Mouse (Mus musculus) hindbrain, embryonic 14.5 days (tissue): ENCODE results near the gene Vdac1. TPM values are rescaled to one million over a fixed set of nuclear protein-coding genes. Genes with fewer than 3 reads are reported as not detected.
A peak's percentile ranks its signal among the peaks of the same experiment; 100 is the strongest.

ENCODE experiments used
- ATAC-seq: fragments of 200-750 bp; cut with Nextera tagmentation; 2 replicates; pipeline ENCODE4 v1.8.0; 2017; ENCODE audit warnings: moderate number of reproducible peaks, mild to moderate bottlenecking, moderate TSS enrichment, moderate library complexity; ENCODE audit not compliant: low FRiP score
- DNase-seq: peaks from one replicate; pipeline ENCODE4 v3.0.0-alpha.2; 2015; ENCODE audit warnings: low spot score
- H3K27ac ChIP-seq: fragments of 300-500 bp; sonication (generic); 2 replicates; pipeline ENCODE4 v1.5.1; 2014; ENCODE audit warnings: mild to moderate bottlenecking, moderate library complexity
- H3K27me3 ChIP-seq: fragments of 300-500 bp; sonication (generic); 2 replicates; pipeline ENCODE4 v1.6.1; 2014; ENCODE audit warnings: mild to moderate bottlenecking, low read length, mixed read lengths; ENCODE audit not compliant: control insufficient read depth, insufficient read depth
- H3K36me3 ChIP-seq: fragments of 300-500 bp; sonication (generic); replicated peaks from 2 replicates; pipeline ENCODE4 v1.6.1; 2014; ENCODE audit not compliant: control insufficient read depth, insufficient read depth
- H3K4me1 ChIP-seq: fragments of 300-500 bp; sonication (generic); replicated peaks from 2 replicates; pipeline ENCODE4 v1.6.1; 2014; ENCODE audit warnings: antibody characterized with exemption, low read length, mixed read lengths; ENCODE audit not compliant: control insufficient read depth, insufficient read depth
- H3K4me2 ChIP-seq: fragments of 300-500 bp; sonication (generic); replicated peaks from 2 replicates; pipeline ENCODE4 v1.6.1; 2014; ENCODE audit warnings: mild to moderate bottlenecking, moderate library complexity
- H3K4me3 ChIP-seq: fragments of 300-500 bp; sonication (generic); replicated peaks from 2 replicates; pipeline ENCODE4 v1.5.1; 2014; ENCODE audit warnings: mild to moderate bottlenecking, low read length
- H3K9ac ChIP-seq: fragments of 300-500 bp; sonication (generic); 2 replicates; pipeline ENCODE4 v1.6.1; 2014
- H3K9me3 ChIP-seq: fragments of 300-500 bp; sonication (generic); 2 replicates; pipeline ENCODE4 v1.6.1; 2016; ENCODE audit warnings: low read length; ENCODE audit not compliant: control insufficient read depth
- WGBS: fragments of 180-500 bp; shearing (Covaris S2); extraction: QIAGEN DNeasy Blood & Tissue Kit; methylation state at CpG from one replicate; pipeline ENCODE4 v1.1.7; 2014; 5-methylcytosine and 5-hydroxymethylcytosine counted together
- polyA plus RNA-seq: library from polyadenylated mRNA; unstranded; fragments of >200 nt; fragmentation: Nextera tagmentation; extraction: Ambion mirVana; gene quantifications from 2 replicates; pipeline ENCODE4 v1.2.1, GENCODE M21; 2014

The Vdac1 gene
- polyA plus RNA-seq, 1 experiment from 2014 or later: 295 TPM

GRCm38 (mm10) chr11:52341001-52341400, 19.7 kb upstream of the Vdac1 start:
- DNase-seq (no peak), ATAC-seq (no peak)
- Histone ChIP-seq H3K27me3 (no peaks in the 10 kb centered on the region), H3K27ac (no peak overlapping the region), H3K4me3 (no peak overlapping the region), H3K4me2 (no peak overlapping the region), H3K4me1 (0 out of 2 replicates have a peak, but pooled peaks cover 7% of the 10 kb centered on the region), H3K36me3 (no peaks in the 10 kb centered on the region), H3K9ac (no peak overlapping the region), H3K9me3 (no peaks in the 10 kb centered on the region)
- 60% methylated on average over 9 of the region's 9 CpGs for WGBS

GRCm38 (mm10) chr11:52341476-52341875, 19.2 kb upstream of the Vdac1 start:
- Histone ChIP-seq H3K27me3 (no peaks in the 10 kb centered on the region), H3K36me3 (no peaks in the 10 kb centered on the region), H3K4me3 (no peak overlapping the region), H3K4me1 (0 out of 2 replicates have a peak, but pooled peaks cover 8% of the 10 kb centered on the region), H3K9me3 (no peaks in the 10 kb centered on the region), H3K27ac (no peak overlapping the region), H3K4me2 (no peak overlapping the region), H3K9ac (no peak overlapping the region)
- WGBS: 75% methylated on average over 5 of the region's 5 CpGs
- no peak for ATAC-seq
- DNase-seq: no peak

GRCm38 (mm10) chr11:52342296-52342695, 18.4 kb upstream of the Vdac1 start:
- Histone ChIP-seq H3K27me3 (no peaks in the 10 kb centered on the region), H3K4me2 (no peak overlapping the region), H3K4me3 (no peak overlapping the region), H3K4me1 (0 out of 2 replicates have a peak, but pooled peaks cover 11% of the 10 kb centered on the region), H3K9me3 (no peaks in the 10 kb centered on the region), H3K9ac (no peak overlapping the region), H3K27ac (no peak overlapping the region), H3K36me3 (no peaks in the 10 kb centered on the region)
- ATAC-seq: no peak
- 86% methylated on average over 4 of the region's 4 CpGs for WGBS
- DNase-seq: no peak

GRCm38 (mm10) chr11:52343162-52343561, 17.5 kb upstream of the Vdac1 start:
- Histone ChIP-seq H3K27ac (no peak overlapping the region), H3K4me1 (0 out of 2 replicates have a peak, but pooled peaks cover 9% of the 10 kb centered on the region), H3K4me3 (no peak overlapping the region), H3K4me2 (no peak overlapping the region), H3K36me3 (no peaks in the 10 kb centered on the region), H3K9ac (no peak overlapping the region), H3K27me3 (no peaks in the 10 kb centered on the region), H3K9me3 (no peaks in the 10 kb centered on the region)
- 3% methylated on average over 6 of the region's 6 CpGs for WGBS
- no peak for ATAC-seq
- peak; percentile 96 for DNase-seq

- no peaks in the 10 kb centered on the region for H3K27me3 ChIP-seq
- no peak overlapping the region for H3K4me3 ChIP-seq
- H3K9me3 ChIP-seq: no peaks in the 10 kb centered on the region
- H3K36me3 ChIP-seq: no peaks in the 10 kb centered on the region
- H3K9ac ChIP-seq: no peak overlapping the region
- DNase-seq (no peak), ATAC-seq (no peak)
- H3K4me1 ChIP-seq: 0 out of 2 replicates have a peak, but pooled peaks cover 9% of the 10 kb centered on the region
- WGBS: 82% methylated on average over 12 of the region's 12 CpGs
- H3K4me2 ChIP-seq: no peak overlapping the region
- H3K27ac ChIP-seq: no peak overlapping the region
Measured at GRCm38 (mm10) chr11:52344991-52345777, 15.5 kb upstream of the Vdac1 start.

- ATAC-seq: peak; percentile 62; the same call in 1 of the 2 replicates
- H3K4me1 ChIP-seq: 0 out of 2 replicates have a peak, but pooled peaks cover 9% of the 10 kb centered on the region
- no peak overlapping the region; the same call in 1 of the 2 replicates for H3K9ac ChIP-seq
- no peaks in the 10 kb centered on the region for H3K27me3 ChIP-seq
- peak; percentile 90 for DNase-seq
- no peaks in the 10 kb centered on the region for H3K36me3 ChIP-seq
- H3K4me3 ChIP-seq: peak overlapping the region; percentile 15
- H3K9me3 ChIP-seq: no peaks in the 10 kb centered on the region
- peak overlapping the region; percentile 60; the same call in 1 of the 2 replicates for H3K27ac ChIP-seq
- 17% methylated on average over 12 of the region's 12 CpGs for whole genome bisulfite sequencing
- H3K4me2 ChIP-seq: peak overlapping the region; percentile 39
Measured at GRCm38 (mm10) chr11:52345939-52346634, 14.6 kb upstream of the Vdac1 start.

GRCm38 (mm10) chr11:52346635-52347005, 14.0 kb upstream of the Vdac1 start:
- H3K36me3 ChIP-seq: no peaks in the 10 kb centered on the region
- H3K9me3 ChIP-seq: no peaks in the 10 kb centered on the region
- WGBS: 5% methylated on average over 12 of the region's 12 CpGs
- peak overlapping the region; percentile 5; the same call in 1 of the 2 replicates for H3K9ac ChIP-seq
- no peak overlapping the region for H3K27ac ChIP-seq
- no peaks in the 10 kb centered on the region for H3K27me3 ChIP-seq
- peak; percentile 57 for DNase-seq
- no peak for ATAC-seq
- peak overlapping the region; percentile 15 for H3K4me3 ChIP-seq
- peak overlapping the region; percentile 39 for H3K4me2 ChIP-seq
- H3K4me1 ChIP-seq: 0 out of 2 replicates have a peak, but pooled peaks cover 9% of the 10 kb centered on the region

GRCm38 (mm10) chr11:52348156-52348555, 12.5 kb upstream of the Vdac1 start:
- H3K9ac ChIP-seq: no peak overlapping the region
- no peak for DNase-seq
- ATAC-seq: no peak
- H3K4me2 ChIP-seq: no peak overlapping the region
- H3K27me3 ChIP-seq: no peaks in the 10 kb centered on the region
- H3K27ac ChIP-seq: no peak overlapping the region
- H3K36me3 ChIP-seq: no peaks in the 10 kb centered on the region
- H3K9me3 ChIP-seq: no peaks in the 10 kb centered on the region
- 0 out of 2 replicates have a peak, but pooled peaks cover 9% of the 10 kb centered on the region for H3K4me1 ChIP-seq
- no peak overlapping the region for H3K4me3 ChIP-seq
- WGBS: 88% methylated on average over 4 of the region's 4 CpGs

- WGBS: 76% methylated on average over 3 of the region's 3 CpGs
- Histone ChIP-seq H3K4me2 (no peak overlapping the region), H3K27me3 (no peaks in the 10 kb centered on the region), H3K27ac (no peak overlapping the region), H3K9me3 (no peaks in the 10 kb centered on the region), H3K4me3 (no peak overlapping the region), H3K4me1 (0 out of 2 replicates have a peak, but pooled peaks cover 9% of the 10 kb centered on the region), H3K9ac (no peak overlapping the region), H3K36me3 (no peaks in the 10 kb centered on the region)
- ATAC-seq (no peak), DNase-seq (no peak)
Measured at GRCm38 (mm10) chr11:52348724-52349123, 11.9 kb upstream of the Vdac1 start.
